Mouse (Mus musculus): ENCODE measurements at regions not wholly inside any gene's neighbourhood (a gene's known extent, or its start where the extent isn't known, plus 50 kb on each side); places are given as distances from the start of the nearest gene placed in this dataset.

DNA sequence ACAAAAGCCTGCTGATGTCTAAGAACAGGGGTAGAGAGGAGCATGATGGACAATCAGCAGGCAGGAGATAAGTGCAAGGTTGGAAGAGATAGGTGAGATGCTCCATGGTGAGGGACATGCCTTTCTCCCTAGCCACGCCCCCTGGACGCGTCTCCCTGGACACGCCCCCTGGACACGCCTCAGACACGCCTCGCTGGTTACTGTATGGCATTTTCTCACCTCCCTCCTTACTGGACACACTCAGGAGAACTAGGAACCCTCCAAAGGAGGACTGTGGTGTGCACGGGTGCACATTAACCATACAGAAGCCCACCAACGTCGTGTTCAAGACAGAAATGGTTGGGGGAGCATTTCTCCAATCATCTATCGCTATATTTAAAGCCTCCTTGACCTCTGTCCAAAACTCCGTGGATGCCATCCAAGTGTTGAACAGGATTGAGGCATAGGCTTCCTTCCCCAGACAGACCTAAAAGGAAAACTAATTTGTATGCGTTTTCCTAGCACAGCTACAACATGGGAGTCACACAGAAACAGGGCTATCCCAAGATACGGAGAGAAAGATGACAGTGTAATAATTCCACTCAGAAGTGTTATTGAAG is 168.4 kb upstream of the Fam19a5 start:
- DNase-seq = peak; percentile 38

DNA sequence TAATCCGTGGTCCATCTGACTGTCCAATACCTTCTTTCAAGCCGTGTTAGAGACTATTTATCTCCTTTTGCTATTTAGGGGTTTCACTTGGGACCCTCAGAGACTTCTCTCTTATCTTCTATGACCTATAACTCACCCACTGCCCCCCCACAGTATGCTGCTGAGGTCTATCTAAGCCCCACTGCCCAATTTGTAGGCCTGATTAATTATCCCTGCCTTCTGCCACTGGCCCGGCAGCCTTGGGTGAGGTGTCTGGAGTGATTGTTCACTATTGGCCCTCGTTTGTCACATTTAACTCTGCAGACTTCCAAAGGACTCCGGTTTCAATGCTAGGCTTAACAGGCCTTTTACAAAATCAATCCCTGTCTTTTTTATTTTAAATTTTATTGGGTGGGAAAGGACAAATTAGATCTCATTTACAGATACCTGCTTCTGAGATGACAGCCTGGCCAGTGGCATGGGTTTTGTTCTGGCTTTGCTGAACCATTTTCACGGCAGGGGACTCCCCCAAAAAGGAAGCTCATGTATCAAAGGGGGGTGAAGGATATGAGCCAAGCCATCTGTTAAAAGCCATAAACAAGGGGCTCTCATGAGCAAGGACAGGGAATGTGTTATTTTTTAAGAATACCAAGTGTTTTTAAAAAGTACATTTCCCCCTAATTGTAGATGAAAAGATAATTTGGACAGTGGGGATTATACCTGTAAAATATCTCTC is 160.4 kb upstream of the Fam19a5 start:
- peak; percentile 83 for DNase-seq

DNA sequence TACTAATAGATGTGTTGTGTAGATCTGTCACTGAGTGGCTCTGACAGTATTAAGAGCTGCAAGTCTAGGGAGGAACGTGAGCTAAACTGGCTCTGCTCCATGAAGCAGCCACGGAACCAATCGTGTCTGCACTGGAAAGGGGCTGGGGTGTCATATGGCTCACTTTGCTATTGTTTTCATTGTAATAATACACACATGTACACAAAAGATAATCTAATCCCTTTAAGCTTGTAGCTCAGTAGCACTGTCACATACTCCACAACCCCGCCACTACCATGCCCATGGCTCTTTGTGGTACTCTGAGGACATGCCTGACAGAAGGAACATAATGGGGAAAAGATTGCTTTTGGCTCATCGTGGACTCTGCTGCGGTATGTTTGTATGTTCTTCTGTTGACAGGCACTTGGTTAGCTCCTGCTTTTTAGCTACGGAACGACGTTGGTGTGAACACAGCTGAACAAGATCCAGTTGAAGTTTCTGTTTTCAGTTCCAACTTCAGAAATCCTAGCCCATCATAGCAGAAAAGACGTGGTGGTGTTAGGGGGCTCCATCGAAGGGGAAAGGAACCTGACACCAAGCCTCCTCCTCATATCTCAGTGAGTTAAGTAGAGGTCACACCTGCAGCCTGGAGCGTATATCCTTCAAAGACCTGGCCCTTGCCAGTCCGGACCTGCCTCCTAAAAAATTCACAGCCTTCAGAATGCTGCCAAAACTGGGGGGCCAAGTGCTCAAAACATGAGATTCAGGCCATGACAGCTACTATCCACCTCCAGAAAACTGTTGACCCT is 159.6 kb upstream of the Fam19a5 start:
- DNase-seq = no peak

DNA sequence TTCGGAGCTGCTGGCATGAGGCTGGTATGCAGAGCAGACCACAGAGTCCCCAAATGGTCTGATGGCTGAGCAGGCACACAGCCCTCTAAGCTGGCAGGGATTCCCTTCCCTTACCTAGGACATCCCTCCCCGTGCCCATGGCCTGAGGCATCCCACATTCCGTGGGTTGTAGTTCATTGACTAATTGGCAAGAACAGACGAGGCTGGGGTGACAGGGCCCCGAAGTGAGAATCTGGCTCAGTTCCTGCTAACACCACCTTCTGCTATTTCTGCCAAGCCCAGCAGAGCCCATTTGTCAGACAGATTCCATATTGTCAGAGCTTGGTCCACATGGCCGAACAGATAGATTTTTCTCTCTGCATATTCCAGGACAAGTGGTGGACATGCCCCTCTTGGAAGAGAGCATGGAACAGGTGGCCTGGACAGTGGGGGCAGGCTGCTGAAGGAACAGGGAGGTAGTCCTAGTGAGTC is 157.6 kb upstream of the Fam19a5 start:
- DNase-seq = peak; percentile 97

DNA sequence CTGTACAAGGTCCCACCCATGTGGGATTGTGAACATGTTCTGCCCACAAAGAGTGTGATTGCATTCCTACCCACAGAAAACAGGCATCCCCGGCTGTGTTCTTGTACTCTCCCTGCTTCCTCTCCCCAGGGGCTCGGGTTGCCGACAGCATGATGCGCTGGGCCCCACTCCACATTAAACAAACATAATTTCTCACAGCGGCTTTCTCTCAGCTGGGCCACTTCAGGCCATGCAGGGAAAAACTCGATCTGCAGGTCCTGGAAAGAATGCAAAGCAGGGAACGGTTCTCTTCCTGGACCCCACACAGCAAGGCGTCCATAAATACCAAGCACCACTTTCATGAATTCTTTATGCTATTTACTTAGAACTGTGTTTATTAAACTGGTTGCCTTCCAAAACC is 152.7 kb upstream of the Fam19a5 start:
- DNase-seq = no peak

DNA sequence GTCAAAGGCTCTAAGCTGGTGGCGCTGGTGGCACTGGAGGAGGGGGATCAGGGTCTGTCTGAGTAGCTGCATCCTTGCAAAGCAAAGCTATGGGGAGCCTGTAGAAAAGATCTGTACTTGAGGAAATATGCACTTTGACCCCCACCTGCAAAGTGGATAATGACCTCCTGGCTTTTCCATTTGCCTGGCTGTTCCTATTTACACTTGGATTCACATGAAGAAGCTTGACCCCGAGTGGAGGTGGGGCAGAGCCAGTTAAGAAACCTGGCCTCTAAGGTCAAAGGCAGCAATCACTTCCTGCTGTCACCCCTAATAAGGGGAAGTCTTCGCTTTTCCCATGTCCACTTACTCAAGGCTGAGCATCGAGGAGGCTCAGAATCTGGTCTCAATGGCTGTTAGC is 145.7 kb upstream of the Fam19a5 start:
- no peak for DNase-seq

DNA sequence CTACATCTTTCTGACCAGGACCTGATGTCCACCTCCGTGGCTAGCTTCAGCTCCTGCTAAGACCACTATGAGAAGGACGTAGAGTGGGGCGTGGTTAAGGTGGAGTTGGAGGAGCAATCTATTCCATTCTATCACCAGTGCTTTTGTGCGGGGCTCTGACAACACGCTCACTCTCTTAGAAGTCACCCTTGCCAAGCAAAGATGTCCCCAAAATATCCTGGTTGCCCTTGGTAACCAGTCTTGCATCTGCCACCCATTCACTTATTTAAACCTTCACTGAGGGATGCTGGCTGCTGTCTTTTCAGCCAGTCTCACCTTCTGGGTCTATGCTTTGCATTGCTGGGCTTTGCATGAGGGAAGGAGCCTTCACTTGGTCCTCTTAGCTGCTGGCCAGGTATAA is 138.4 kb upstream of the Fam19a5 start:
- no peak for DNase-seq

DNA sequence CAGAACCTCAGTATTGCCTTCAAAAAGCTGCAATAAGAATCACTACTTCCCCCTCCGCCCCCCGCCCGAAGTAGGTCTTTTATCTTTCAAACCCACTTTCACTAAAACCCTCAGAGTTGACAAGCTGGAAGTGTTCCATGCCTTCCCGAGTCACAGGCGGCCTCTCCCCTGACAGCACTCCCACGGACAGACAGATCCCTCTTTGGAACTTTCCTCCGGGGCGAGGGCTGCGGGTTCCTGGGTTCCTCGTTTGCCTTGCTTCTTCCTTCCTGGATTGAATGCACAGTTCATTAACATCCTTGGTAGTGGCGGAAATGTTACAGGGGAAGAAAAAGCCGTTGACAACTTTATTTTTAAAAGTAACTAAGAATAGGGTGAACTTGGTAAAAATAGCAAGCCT is 132.1 kb upstream of the Fam19a5 start:
- DNase-seq = no peak

DNA sequence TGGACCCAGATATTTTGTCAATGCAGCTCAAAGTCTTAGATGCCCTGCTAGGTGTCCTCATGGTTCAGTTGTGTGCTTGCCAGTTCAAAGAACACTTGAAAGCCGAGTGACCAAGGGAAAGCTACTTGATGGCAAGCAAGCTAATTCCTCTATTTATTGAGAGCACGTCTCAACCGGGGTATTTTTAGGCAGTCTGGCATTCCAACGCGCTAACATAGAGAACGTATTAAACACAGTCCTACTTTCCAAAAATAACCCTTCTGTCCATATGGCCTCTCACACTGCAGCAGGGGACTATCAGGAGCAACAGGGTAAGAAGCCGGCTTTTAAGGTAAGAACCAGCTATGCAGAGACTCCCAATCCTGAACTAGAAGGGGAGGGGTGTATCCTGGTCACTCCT is 128.1 kb upstream of the Fam19a5 start:
- peak; percentile 62 for DNase-seq

DNA sequence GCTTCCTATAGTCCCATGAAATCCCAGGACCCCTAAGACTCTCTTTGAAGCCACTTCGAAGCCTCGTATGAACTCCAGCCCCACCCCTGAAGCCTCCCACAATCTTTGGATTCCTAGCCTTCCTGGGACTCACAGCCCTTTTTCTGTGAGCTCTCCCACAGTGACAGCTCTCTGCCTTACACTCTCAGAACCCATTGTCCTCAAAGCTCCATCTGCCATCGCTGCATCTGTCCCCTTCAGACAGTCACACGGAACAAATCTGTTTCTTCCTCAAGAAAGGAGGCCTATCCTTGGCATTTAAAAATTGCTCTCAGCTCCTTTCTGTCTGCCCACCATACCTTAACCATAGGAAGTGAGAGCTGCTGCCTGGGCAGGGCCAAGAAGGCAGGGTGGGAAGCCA is 122.4 kb upstream of the Fam19a5 start:
- no peak for DNase-seq

DNA sequence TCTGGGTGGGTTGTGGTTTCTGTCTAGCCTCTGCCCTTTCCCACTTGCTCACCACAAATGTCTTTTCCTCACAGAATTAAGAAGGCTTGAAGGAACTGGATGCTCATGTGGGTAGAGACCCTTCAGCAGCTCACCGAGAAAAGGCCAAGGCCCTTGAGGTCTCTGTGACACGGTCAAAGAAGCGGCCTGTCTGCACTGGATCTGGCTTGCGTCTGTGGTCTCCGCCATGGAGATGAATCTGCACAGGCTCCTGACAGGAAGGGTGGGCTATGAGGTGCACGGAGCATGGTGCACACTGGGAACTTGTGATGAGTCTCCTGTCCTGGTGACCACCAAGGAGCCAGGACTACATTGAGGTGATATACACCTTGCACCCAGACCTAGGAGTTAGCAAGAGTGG is 110.8 kb upstream of the Fam19a5 start:
- DNase-seq = no peak

DNA sequence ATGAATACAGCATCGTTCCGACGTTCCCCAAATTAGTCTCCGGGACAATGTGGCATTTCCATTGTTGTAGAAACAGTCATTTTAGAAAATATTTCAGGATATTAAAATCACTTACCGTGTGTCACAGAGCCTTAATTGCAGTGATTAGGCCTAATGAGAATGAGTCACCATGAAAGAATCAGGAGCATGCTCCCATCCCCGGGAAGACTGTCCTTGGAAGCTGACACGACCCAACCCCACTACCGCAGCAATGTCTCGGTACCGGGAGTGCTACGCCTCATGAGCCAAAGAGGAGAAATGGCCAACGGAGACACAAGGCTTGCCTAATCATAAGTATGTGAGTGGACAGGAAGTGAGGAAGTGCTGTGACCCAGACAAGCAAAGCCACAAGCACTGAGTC is 110.2 kb upstream of the Fam19a5 start:
- no peak for DNase-seq

DNA sequence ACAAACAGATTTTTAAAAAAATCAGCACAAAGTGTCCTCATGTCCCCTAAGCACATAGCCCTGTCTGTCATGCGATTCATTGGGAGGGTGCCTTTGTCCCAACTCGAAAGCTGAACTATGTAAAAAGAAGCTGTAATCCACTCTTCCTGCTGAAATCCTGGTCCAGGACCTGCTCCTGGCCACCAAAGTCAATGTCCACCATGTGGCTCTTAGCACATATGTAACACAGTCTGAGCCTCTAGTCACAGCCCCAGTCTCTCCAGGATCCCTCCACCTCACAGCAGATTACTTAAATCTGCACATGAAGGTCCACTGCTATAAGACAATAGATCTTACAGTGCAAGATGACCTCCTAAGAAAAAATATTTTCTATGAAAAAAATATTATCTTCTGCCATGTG is 108.5 kb upstream of the Fam19a5 start:
- DNase-seq = no peak

DNA sequence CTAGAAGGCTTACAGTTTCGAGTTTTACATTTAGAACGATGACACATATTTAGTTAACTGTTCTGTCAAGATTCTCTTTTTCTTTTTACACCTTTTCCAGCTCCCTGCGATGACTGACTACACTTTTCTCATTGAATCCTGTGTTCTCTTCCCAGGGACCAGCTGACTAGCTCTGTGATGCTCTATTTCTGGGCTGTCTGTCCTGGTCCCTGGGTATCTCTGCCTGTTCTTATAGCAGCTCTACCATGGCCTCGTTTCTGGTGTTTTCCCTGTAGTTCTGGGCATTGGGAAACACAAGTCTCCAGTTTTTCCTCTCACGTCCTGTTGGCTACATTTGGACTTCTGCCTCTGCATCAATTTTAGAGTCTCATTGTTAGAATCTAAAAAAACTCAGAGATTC is 106.5 kb upstream of the Fam19a5 start:
- DNase-seq = no peak

DNA sequence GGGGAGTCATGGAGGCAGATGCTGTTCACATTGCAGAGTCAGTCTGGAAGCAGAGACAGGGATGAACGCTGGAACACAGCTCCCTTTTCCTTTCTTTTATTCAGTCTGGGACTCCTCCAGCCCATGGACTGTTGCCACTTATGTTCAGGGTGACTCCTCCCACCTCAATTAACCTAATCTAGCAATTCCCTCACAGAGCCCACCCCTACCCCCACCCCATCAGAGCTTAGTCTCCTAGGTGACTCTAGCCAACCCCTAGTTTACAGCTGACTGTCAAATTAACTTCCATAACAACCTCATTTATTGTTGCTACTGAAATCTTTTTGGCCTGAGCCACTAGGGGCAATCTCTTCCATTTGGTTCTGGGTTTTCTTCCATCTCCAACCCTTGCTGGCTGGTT is 85.2 kb upstream of the Fam19a5 start:
- DNase-seq = no peak

DNA sequence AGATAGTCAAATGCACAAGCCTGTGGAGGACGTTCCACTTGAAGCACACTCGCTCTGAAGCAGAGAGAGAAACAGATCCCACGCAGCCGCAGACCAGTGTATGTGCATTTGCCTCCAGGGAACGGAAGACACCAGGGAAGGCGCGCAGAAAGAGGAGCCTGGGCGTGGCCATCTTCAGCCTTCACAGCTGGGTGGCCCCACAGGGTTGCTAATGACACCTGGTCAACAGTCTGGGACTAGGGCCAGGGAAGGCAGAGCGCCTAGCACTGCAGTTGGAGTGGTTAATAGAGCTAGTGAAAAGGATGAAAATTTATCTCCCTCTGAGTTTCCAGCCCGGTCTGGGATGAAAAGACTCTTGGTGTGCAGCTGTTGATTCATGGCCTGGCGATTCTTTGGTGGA is 67.9 kb upstream of the Fam19a5 start:
- DNase-seq = no peak

DNA sequence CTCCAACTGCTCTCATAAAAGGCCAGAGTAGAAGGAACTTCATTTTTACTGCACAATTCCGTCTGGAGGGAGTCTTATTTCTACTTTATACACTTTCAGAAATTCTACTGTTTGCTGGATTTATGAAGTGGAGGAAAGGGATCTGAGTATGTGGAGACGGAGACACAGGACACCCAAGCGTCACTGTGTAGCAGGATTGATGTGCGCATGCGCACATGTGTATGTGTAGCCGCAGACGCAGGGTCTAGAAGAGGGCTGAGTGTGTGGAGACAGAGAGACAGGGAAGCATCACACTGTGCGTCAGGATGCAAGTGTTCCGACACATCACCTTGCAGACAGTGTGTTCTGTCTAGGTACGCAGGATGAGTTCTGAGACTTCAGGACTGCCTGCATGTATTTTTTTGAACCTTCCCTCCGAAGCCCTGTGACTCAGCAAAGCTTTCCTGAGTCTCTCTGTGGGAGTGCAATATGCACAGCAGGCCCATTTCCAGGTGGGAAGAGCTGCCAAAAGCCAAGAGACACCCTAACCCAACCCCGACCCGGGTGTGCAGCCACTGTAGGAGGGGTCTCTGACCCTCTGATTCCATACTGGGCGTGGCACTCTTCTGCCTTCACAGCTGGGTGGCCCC is 67.1 kb upstream of the Fam19a5 start:
- DNase-seq = no peak

DNA sequence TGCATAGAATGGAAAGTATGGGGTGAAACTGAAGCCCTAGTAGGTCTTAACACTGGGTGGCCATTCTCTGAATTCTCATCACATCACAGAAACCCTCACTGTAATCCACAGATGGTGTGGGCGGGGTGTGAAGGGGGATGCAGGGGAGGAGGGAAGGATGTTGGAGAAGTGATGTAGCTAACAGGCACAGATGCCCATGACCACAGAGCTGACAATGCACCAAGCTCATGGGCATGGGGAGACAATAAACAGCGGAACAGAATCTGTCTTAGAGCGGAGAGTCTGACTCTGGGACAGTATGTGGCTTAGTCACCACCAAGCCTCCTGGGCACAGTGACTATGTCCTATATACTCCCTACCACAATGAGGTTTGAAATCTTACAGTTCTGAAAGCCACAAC is 63.3 kb upstream of the Fam19a5 start:
- no peak for DNase-seq

Data from cerebellum, adult 9-10 months (tissue).